Mouse (Mus musculus) embryo, embryonic 10.5 days (tissue): Measurements from ENCODE around the gene Fam214a.

Experiments used
- DNase-seq: peaks from one replicate; pipeline ENCODE4 v3.0.0-alpha.2; 2015; ENCODE audit warnings: low spot score

Gene Fam214a

GRCm38 (mm10) chr9:74951491-74951890 is 1.2 kb upstream of the Fam214a start:
- no peak for DNase-seq

DNA sequence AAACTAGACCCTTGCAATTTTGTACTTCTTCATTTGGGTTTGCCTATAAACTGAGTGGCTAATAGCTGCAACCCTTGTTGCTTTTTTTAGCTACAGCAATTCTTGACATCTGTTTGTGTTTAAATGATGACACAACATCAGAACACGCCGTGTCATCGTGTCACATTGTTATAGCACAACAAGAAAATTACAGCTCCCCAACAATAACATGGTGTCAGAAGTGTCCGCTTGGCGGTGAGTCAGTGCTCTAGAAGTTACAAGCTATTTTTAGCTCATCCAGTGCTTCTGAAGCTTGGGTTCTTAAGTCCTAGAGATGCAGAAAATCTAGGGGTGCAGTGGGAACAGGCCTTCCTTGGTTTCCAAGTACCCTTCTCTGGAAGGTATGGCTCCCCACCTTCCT is 578 bp upstream of the Fam214a start:
- peak; percentile 19 for DNase-seq

DNA sequence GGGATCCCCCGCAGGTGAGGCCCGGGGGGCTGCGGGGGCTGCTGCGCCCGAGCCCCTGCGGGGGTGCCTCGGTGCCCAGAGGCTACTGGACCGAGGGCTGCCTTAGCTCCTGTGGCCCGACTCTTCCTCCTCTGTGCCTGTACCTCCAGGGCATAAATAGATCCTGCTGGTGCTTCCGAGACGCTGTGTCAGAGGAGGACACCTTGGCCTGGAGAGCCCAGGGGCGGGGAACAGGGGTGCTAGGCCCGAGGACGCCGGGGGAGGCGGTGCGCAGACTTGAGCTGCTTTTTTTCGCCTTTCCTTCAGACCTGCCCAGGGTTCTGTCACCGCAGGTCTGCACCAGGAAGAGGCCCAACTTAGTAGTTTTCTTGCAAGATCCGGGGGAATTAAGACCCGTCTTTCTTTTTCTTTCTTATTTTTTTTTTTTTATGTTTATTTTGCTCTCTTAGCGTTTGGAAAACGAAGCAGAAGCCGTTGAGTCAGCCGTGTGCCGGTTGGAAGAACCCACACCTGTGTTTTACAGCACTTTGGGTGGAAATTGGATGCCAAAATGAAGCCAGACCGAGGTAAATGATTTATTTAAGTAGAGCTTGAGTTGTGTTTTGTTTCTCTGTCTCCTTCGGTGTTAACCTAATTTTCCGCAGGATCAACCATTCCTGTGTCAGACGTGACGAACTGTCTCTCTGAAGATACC is 728 bp downstream of the Fam214a start:
- peak; percentile 67 for DNase-seq

DNA sequence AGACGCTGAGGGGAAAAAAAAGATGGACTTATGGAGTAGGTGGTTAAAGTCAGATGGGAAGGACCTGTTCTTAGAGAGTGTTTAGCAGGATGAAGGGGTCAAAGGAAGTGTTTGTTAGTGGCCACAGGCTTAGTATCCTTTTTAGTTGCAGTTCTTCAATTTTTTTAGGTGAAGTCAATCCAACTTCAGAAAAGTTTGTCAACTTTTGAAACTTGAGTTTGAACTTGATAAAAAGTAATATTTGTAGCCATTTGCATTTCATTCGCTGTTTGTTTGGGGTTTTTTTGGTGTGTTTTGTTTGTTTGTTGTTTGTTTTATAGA is 1.2 kb downstream of the Fam214a start:
- no peak for DNase-seq

DNA sequence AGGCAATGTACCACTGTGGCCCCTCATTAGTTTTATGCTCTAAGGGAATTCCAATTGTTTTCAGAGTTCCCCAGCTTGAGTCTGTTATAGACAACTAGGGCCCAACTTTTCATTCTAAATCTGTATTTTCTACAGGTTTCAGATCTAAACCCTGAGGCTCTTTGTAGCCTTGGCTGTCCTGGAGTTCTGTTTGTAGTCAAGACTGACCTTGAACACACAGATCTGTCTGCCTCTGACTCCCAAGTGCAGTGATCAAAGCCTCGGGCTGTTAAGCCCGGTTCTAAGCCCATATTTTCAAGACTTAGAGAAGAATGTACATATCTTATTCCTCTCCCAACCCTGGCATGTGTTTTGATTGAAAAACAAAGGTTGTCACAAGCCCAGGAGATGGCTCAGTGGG is 1.7 kb downstream of the Fam214a start:
- no peak for DNase-seq

- DNase-seq = no peak
Observed at GRCm38 (mm10) chr9:74960630-74961029, 7.9 kb downstream of the Fam214a start.

GRCm38 (mm10) chr9:74961073-74961575 is 8.4 kb downstream of the Fam214a start:
- DNase-seq = peak; percentile 59

DNA sequence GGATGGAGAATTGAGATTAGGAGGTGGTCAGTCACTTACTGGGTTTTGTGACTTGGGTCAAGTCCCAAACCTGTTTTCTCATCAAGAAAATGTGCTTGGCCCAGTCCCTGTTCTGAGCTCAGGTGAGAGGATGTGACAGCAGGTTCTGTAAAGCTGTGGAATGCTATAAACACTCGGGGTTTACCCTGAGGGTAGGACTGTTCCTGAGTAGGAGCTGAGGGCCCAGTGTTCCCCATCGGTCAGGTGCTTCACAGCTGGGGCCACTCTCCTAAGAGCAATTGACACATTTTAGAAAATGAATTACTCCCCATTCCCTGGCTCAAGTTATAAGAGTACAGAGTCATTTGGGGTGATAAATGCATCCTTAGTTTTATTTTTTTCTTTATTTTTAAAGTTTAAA is 11.3 kb downstream of the Fam214a start:
- no peak for DNase-seq

DNA sequence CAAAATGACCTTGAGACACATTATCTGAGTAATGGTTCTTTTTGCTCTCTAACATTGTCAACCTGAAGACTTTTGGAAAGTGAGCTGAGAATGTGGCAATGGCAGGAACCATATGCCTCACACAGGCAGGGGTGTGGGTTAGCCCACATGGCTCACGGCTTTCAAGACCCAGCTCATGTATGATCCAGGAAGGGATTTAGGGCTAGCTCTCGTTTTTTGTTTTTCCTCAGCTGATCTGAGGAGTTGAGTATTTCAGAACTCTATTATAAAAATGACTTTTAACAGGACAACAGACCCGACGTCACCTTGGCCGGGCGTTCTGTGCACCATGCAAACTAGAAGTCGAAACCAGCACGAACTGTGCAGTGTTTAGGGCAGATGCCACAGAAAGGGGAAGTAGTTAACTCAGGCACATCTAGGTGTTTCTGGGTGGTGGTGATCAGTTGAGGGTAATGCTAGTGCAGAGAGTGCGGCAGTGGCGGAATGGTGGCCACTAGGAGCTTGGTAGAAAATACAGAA is 12.2 kb downstream of the Fam214a start:
- DNase-seq = no peak

DNA sequence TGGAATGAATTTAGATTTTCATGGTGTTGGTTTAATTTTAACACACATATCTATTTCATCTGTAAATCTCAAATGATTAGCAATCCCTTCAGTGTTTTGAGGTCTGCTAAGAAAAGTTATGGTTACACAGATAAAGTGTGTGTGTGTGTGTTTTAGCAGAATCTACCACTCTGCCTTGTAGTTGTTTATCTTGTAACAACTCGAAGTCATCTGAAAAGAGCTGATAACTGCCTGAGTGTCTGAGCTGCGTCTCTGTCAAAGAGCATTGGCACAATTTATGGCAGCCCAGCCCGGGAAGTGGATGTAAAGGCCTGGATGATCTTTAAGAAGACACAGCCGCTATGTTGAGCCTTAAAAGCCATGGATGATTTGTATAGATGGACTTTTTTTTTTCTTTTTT is 13.5 kb downstream of the Fam214a start:
- DNase-seq = no peak

DNA sequence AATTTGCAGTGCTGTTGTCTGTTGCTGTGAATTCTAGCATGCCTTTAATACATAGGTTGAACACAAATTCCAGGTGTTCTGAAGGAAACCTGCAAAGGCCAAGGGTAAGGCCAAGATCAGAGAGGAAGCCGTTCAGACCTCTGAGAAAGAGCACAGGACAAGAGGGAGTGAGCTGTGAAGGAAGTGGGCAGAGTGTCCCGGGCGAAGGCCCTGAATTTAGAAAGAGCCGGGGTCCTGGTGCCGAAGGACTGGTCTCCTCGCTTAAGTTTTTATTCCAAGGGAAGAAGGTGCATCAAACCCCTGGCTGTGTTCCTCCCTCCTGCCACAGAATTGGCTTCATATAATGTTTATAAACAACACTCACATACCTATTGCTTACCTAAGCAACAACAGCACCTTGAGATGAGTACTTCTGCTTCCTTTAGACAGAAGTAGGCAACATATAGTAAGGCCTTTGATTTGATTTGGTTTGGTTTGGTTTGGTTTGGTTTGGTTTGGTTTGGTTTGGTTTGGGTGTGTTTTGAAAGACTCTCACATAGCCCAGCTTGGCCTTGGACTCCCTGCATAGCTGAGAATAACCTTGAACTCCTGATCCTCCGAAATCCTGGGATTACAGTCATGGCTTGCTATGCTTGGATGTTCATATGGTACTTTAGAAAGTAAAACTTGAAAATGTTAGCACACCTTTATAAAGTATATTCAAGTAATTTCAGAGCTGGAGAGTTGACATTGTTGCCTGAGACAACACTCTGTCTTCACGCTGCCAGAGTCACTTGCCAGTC is 16.2 kb downstream of the Fam214a start:
- no peak for DNase-seq

GRCm38 (mm10) chr9:74970591-74970990 is 17.9 kb downstream of the Fam214a start:
- no peak for DNase-seq

- no peak for DNase-seq
Observed at GRCm38 (mm10) chr9:74971191-74971976, 18.7 kb downstream of the Fam214a start.

GRCm38 (mm10) chr9:74972736-74973135 is 20.1 kb downstream of the Fam214a start:
- DNase-seq = no peak

GRCm38 (mm10) chr9:74973154-74973553 is 20.5 kb downstream of the Fam214a start:
- no peak for DNase-seq

- peak; percentile 50 for DNase-seq
Observed at GRCm38 (mm10) chr9:74974758-74975157, 22.1 kb downstream of the Fam214a start.

DNA sequence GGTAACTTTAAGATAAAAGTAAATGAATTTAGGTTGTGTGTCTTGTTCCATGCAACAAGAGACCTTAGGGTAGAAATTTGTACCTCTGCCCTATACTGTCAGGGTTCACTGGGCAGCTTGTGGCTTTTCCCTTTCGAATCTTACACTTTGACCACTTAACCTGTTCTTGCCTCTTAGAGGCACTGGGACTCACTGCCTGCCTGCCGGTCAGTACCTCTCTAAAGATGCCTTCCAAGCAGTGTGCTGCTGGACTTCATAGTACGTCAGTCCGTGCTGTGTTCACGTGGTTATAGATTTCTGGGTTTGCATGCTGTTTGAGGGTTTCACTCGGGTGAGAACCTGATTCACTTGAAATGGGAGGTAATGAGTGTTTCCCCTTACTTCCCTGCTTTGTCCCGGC is 22.7 kb downstream of the Fam214a start:
- DNase-seq = no peak

DNA sequence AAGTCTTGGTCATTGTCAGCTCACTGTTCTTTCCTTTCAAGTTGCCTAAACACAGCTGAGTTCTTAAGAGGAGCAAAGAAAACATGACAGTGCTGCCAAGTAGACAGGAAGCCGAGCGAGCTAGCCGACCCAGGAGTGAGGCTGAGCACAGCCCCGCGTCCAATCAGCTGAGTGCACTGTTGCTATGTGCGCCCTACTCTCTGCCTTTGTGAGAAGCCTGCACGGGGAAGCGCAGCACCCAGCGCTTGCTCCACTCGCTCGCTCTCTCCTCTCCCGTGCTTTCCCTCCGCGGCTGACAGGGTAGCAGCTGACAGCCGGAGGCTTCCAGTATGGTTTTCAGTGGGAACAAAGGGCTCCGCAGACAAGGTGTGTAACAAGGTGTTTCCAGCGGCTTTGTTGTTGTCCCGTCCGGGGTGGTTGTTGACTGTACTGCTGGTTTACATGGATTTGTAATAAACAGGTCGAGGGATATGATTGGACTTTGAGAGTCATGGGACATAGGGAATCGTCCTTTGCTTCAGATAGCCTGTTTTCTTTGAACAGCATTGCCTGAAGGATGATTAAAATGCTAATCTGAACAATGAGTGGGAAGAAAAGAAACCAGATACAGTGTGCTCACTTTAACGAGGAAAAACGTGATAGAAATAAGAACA is 23.4 kb downstream of the Fam214a start:
- DNase-seq = peak; percentile 90

DNA sequence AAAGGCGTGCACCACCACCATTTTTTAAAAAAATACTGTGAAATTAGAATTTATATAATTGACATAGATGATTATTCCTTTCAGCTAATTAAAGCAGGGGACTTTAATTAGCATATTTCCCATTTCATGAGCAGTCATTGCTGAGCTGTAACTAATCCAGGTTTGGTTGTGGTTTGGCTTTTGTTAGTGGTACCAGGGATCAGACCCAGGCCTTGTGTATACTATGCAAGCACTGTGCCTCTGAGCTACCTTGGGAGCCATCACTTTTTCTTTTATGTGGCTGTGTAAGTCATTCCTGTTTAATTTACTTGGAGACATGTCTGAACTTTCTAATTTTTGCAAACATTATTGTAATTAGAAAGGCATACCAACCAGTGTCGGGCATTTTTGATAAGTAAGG is 24.6 kb downstream of the Fam214a start:
- no peak for DNase-seq

GRCm38 (mm10) chr9:74977962-74978361 is 25.3 kb downstream of the Fam214a start:
- DNase-seq = no peak

- DNase-seq = no peak
Observed at GRCm38 (mm10) chr9:74978868-74979267, 26.2 kb downstream of the Fam214a start.

DNA sequence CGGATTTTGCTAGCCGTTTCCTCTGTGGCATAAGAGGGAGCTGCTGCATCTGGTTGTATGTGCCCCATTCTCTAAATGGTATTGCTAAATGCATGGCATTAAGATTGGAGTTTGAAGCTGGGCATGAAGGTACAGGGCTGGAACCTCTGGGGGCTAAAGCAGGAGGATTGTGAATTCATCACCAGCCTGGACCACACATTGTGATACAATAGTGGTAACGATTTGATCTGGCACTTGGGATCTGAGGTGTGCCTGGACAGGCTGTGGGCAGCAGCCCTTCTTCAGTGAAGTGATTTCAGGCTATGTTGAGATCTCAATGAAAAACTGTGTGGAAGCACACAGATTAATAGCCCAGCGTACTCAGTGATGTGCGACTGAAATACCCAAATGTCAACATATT is 26.7 kb downstream of the Fam214a start:
- DNase-seq = no peak
